Mouse (Mus musculus) heart, adult 2 months (tissue): ENCODE results near the gene Trak1.

Experiments
- CTCF ChIP-seq: fragments of 200-600 bp; IDR thresholded peaks from 2 replicates; pipeline ENCODE4 v1.8.1; 2022; ENCODE audit warnings: antibody characterized with exemption, mild to moderate bottlenecking, moderate library complexity
- EP300 ChIP-seq: fragments of 200-500 bp; IDR thresholded peaks from 2 replicates; pipeline ENCODE4 v1.6.1; 2011; ENCODE audit warnings: low read depth, low read length, control low read depth; ENCODE audit not compliant: insufficient read depth

GRCm38 (mm10) chr9:121331878-121332630 is 34.8 kb downstream of the Trak1 start:
- TF ChIP-seq CTCF (no peak), EP300 (peak; percentile 81; the same call in 1 of the 2 replicates)
